Comparison of ENCODE assay signal across 4 mouse cellular contexts in genomic region chr3:90252659-90253058, GRCm38 (mm10). TPM values are rescaled to one million over a fixed set of nuclear protein-coding genes. Genes with fewer than 3 reads are reported as not detected.
DNase-seq lines count a peak whose midpoint lies in the region; TF ChIP-seq lines count a peak whose summit lies in the region.
"Not testable (repeated sequence)": the region's sequence is repeated elsewhere in the genome, so short reads cannot be mapped to it uniquely, and the experiment has no call there.

No protein-coding gene starts in this region.

- peak overlapping the region; percentile 81 for H3K27ac ChIP-seq in gastrocnemius, adult 2 months

- peak; percentile 18 for DNase-seq in brain, adult 2 months (ENCODE audit: low read depth, low spot score)
- DNase-seq in cerebellum, adult 9-10 months: peak; percentile 75
- peak; percentile 18 for DNase-seq in gastrocnemius, adult 2 months
- peak; percentile 22 to 26 for DNase-seq in heart, adult 18-20 months

- not testable (repeated sequence) for H3K4me3 ChIP-seq in gastrocnemius, adult 2 months

- intact Hi-C loops in gastrocnemius, adult 2 months (cut with DNase I): not testable (repeated sequence)

- TF ChIP-seq CTCF in gastrocnemius, adult 2 months (IDR thresholded peaks at IDR 0.05): not testable (repeated sequence)

RNA-seq across cellular contexts. Expression of gene Crtc2, which starts 1.3 kb away (rescaled TPM):
- 10 to 100 TPM; 16.8 to 17.3 TPM for total RNA-seq in gastrocnemius, adult 2 months (2021)
- 10 to 100 TPM; 13.4 to 18.0 TPM for total RNA-seq in heart, adult 18-20 months (2021)

RNA-seq across cellular contexts. Expression of gene Slc39a1, which starts 4.7 kb away (rescaled TPM):
- 10 to 100 TPM; 41.6 to 50.6 TPM for total RNA-seq in gastrocnemius, adult 2 months (2021)
- total RNA-seq in heart, adult 18-20 months (2021): 10 to 100 TPM; 62.0 to 65.5 TPM

RNA-seq across cellular contexts. Expression of gene Creb3l4, which starts 9.3 kb away (rescaled TPM):
- not detected for total RNA-seq in gastrocnemius, adult 2 months (2021)
- total RNA-seq in heart, adult 18-20 months (2021): under 1 TPM in 1 of 2 experiments, not detected in 1; 0.41 TPM

RNA-seq across cellular contexts. Expression of gene Dennd4b, which starts 12.3 kb away (rescaled TPM):
- 10 to 100 TPM; 82.2 to 84.2 TPM for total RNA-seq in gastrocnemius, adult 2 months (2021)
- 10 to 100 TPM; 33.6 to 37.5 TPM for total RNA-seq in heart, adult 18-20 months (2021)

RNA-seq across cellular contexts. Expression of gene Jtb, which starts 21.3 kb away (rescaled TPM):
- total RNA-seq in gastrocnemius, adult 2 months (2021): 10 to 100 TPM; 64.8 to 68.8 TPM
- 10 to 100 TPM; 51.7 to 54.8 TPM for total RNA-seq in heart, adult 18-20 months (2021)

Comparison
In these comparisons a context has a peak if more than half of its experiments do, and no peak if none do; other contexts are left out.
1. DNase-seq: peak in every context shown above with its lines; median percentile 75 in cerebellum, adult 9-10 months; 24 in heart, adult 18-20 months; 18 in brain, adult 2 months; 18 in gastrocnemius, adult 2 months.